In the genomic region with DNA sequence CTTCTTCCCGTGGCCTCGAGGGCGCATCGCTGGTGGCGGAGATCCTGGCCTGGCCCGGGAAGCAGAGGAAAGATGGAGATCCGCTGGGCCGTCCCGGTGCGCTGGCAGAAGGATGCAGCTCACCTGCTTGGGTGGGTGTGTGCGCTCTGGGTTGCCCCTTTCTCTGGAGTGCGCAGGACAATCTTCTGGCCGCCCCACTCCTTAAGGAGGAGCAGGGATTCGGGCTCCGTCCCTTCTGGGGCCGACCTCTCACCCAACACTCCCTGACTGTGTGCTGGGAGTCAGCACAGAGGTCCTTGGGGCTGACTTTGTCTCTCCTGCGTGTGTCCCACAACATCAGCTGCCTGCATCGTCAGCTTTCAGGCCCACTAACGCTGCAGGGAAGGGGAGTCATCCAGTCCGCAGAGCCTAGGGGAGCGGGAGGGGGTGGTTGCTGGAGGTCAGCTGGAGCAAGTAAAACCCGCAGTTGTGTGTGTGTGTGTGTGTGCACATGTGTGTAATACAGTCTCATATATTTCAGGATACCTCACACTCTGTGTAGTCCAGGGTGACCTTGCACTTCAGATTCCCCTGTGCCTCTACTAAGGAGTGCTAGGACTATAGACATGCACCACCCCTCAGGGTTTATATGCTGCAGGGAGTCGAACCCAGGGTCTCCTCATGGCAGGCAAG, we compare ENCODE assay signal across 8 mouse cellular contexts. TPM values are rescaled to one million over a fixed set of nuclear protein-coding genes. Genes with fewer than 3 reads are reported as not detected.
DNase-seq lines count a peak whose midpoint lies in the region; ATAC-seq and TF ChIP-seq lines count a peak whose summit lies in the region.

No protein-coding gene starts in this region.

- TF ChIP-seq EP300 in liver, embryonic 14.5 days (IDR thresholded peaks at IDR 0.05; ENCODE audit: low read depth), result no peak
- no peak for TF ChIP-seq EP300 in stomach, postnatal 0 days (optimal IDR thresholded peaks at IDR 0.05)

- no peak overlapping the region for H3K9ac ChIP-seq in liver, embryonic 14.5 days (replicated peaks)
- peak overlapping the region; percentile 75 for H3K9ac ChIP-seq in stomach, postnatal 0 days (ENCODE audit: low read length)

- WGBS in thymus, adult 2 months, result 9% methylated on average over 23 of the region's 23 CpGs
- WGBS in liver, embryonic 14.5 days (ENCODE audit: insufficient replicate concordance), result under 1% methylated on average over 23 of the region's 23 CpGs
- WGBS in stomach, postnatal 0 days, result 4% methylated on average over 23 of the region's 23 CpGs

- TF ChIP-seq POLR2A in thymus, adult 2 months (IDR thresholded peaks at IDR 0.05; ENCODE audit: control insufficient read depth, extremely low read depth, insufficient read depth, low read length, poor library complexity), result no peak

- H3K9me3 ChIP-seq in erythroblast, embryonic 14.5 days (ENCODE audit: control insufficient read depth, low read length), result no peaks in the 10 kb centered on the region; the same call in 1 of the 2 replicates
- no peaks in the 10 kb centered on the region for H3K9me3 ChIP-seq in liver, embryonic 14.5 days (ENCODE audit: control insufficient read depth, low read length)
- no peaks in the 10 kb centered on the region for H3K9me3 ChIP-seq in stomach, postnatal 0 days (ENCODE audit: control insufficient read depth, low read length)

- H3K4me2 ChIP-seq in liver, embryonic 14.5 days (ENCODE audit: low read depth), result peak overlapping the region; percentile 62
- peak overlapping the region; percentile 72 for H3K4me2 ChIP-seq in stomach, postnatal 0 days (replicated peaks; ENCODE audit: low read depth)

- H3K4me1 ChIP-seq in erythroblast, embryonic 14.5 days (ENCODE audit: control insufficient read depth), result peaks cover 4% of the 10 kb centered on the region; the same call in 1 of the 2 replicates
- peaks cover 11% of the 10 kb centered on the region for H3K4me1 ChIP-seq in thymus, adult 2 months (replicated peaks; ENCODE audit: control insufficient read depth, insufficient read depth, low read length)
- peaks cover 0 to 5% of the 10 kb centered on the region in 2 experiments; a peak in 2 of 4 replicates for H3K4me1 ChIP-seq in liver, embryonic 14.5 days (replicated peaks; ENCODE audit: control insufficient read depth in 2 of 2, insufficient read depth in 2 of 2, low read length in 1 of 2)
- H3K4me1 ChIP-seq in stomach, postnatal 0 days (replicated peaks; ENCODE audit: control insufficient read depth, insufficient read depth), result peaks cover 3% of the 10 kb centered on the region; the same call in 1 of the 2 replicates

- no peaks in the 10 kb centered on the region for H3K36me3 ChIP-seq in erythroblast, embryonic 14.5 days (ENCODE audit: control insufficient read depth)
- no peaks in the 10 kb centered on the region for H3K36me3 ChIP-seq in thymus, adult 2 months (ENCODE audit: control insufficient read depth, insufficient read depth, low read length)
- no peaks in the 10 kb centered on the region for H3K36me3 ChIP-seq in liver, embryonic 14.5 days (replicated peaks; ENCODE audit: control insufficient read depth, insufficient read depth, low read depth)
- H3K36me3 ChIP-seq in stomach, postnatal 0 days (ENCODE audit: control insufficient read depth, insufficient read depth, low read length), result no peaks in the 10 kb centered on the region

- H3K27ac ChIP-seq in thymus, adult 2 months (ENCODE audit: control insufficient read depth, insufficient read depth, low read length), result peak overlapping the region; percentile 20; the same call in 1 of the 2 replicates
- H3K27ac ChIP-seq in liver, embryonic 14.5 days, result no peak overlapping the region
- H3K27ac ChIP-seq in stomach, postnatal 0 days (replicated peaks), result peak overlapping the region; percentile 82

- DNase-seq in thymus, adult 2 months, result no peak
- DNase-seq in thymus, postnatal 14 days, result no peak
- DNase-seq in liver, embryonic 14.5 days (ENCODE audit: low read depth in 3 of 3, low spot score in 3 of 3), result no peak
- no peak for DNase-seq in stomach, postnatal 0 days (ENCODE audit: low spot score)
- DNase-seq in MN1 (ENCODE audit: low spot score), result no peak
- DNase-seq in gastrocnemius, postnatal 25 days, result no peak

- peak overlapping the region; percentile 27 for H3K4me3 ChIP-seq in erythroblast, embryonic 14.5 days (replicated peaks)
- H3K4me3 ChIP-seq in thymus, adult 2 months (ENCODE audit: control insufficient read depth, insufficient read depth, low read length), result peak overlapping the region; percentile 63
- H3K4me3 ChIP-seq in liver, embryonic 14.5 days (ENCODE audit: insufficient read depth in 1 of 2, low read depth in 2 of 2, low read length in 2 of 2), result peak overlapping the region; percentile 46 to 47
- peak overlapping the region; percentile 54 for H3K4me3 ChIP-seq in stomach, postnatal 0 days (ENCODE audit: low read depth, low read length)

- ATAC-seq in erythroblast, adult 5-6 weeks (replicated peaks; ENCODE audit: low FRiP score, poor library complexity, severe bottlenecking), result no peak
- ATAC-seq in liver, embryonic 14.5 days (ENCODE audit: insufficient read depth), result no peak
- peak; percentile 36 for ATAC-seq in stomach, postnatal 0 days (ENCODE audit: low FRiP score, low TSS enrichment)

- no peak for TF ChIP-seq CTCF in thymus, adult 2 months (IDR thresholded peaks at IDR 0.05; ENCODE audit: borderline replicate concordance, control insufficient read depth, extremely low read depth, insufficient read depth, low read length, poor library complexity)
- no peak for TF ChIP-seq CTCF in liver, embryonic 14.5 days (IDR thresholded peaks at IDR 0.05; ENCODE audit: low read depth)
- TF ChIP-seq CTCF in stomach, postnatal 0 days (IDR thresholded peaks at IDR 0.05; ENCODE audit: low read depth), result no peak

- H3K27me3 ChIP-seq in erythroblast, embryonic 14.5 days (ENCODE audit: control insufficient read depth), result peaks cover 75% of the 10 kb centered on the region
- H3K27me3 ChIP-seq in thymus, adult 2 months (ENCODE audit: control insufficient read depth, insufficient read depth, low read length), result no peaks in the 10 kb centered on the region
- H3K27me3 ChIP-seq in liver, embryonic 14.5 days (ENCODE audit: control insufficient read depth, insufficient read depth, low read length), result peaks cover 38% of the 10 kb centered on the region
- no peaks in the 10 kb centered on the region; the same call in 1 of the 2 replicates for H3K27me3 ChIP-seq in stomach, postnatal 0 days (ENCODE audit: control insufficient read depth, insufficient read depth, low read length)

RNA-seq across cellular contexts. Expression of a gene that starts 0.6 kb away (rescaled TPM):
- polyA plus RNA-seq in erythroblast, embryonic 14.5 days (2012), result 0.02 and 0.03 TPM in 2 replicates
- 0.84 and 4.2 TPM in 2 replicates for total RNA-seq in erythroblast, adult 5-6 weeks (2015; ENCODE audit: low replicate concordance)
- 3.0 and 3.1 TPM in 2 replicates for total RNA-seq in erythroblast, adult 5-6 weeks (2017; ENCODE audit: low replicate concordance)
- 12.1 and 14.7 TPM in 2 replicates for polyA plus RNA-seq in thymus, adult 2 months (2012; rRNA removed)
- polyA plus RNA-seq in liver, embryonic 14.5 days (2012; rRNA removed), result 10.1 and 11.2 TPM in 2 replicates
- polyA plus RNA-seq in liver, embryonic 14.5 days (2014; fragmentation: Nextera tagmentation; extraction: Ambion mirVana), result 5.7 and 6.9 TPM in 2 replicates
- polyA plus RNA-seq in stomach, postnatal 0 days (2015; fragmentation: Nextera tagmentation; extraction: Ambion mirVana), result 4.7 and 5.1 TPM in 2 replicates
- total RNA-seq in gastrocnemius, postnatal 25 days (2021), result 1 to 10 TPM; 1.2 to 1.7 TPM

RNA-seq across cellular contexts. Expression of a gene that starts 57.9 kb away (rescaled TPM):
- polyA plus RNA-seq in erythroblast, embryonic 14.5 days (2012), result 0.03 and 0.07 TPM in 2 replicates
- total RNA-seq in erythroblast, adult 5-6 weeks (2015; ENCODE audit: low replicate concordance), result not detected in 2 replicates
- not detected in 2 replicates for total RNA-seq in erythroblast, adult 5-6 weeks (2017; ENCODE audit: low replicate concordance)
- 27.7 and 60.8 TPM in 2 replicates for polyA plus RNA-seq in thymus, adult 2 months (2012; rRNA removed)
- 0.45 and 0.50 TPM in 2 replicates for polyA plus RNA-seq in liver, embryonic 14.5 days (2012; rRNA removed)
- polyA plus RNA-seq in liver, embryonic 14.5 days (2014; fragmentation: Nextera tagmentation; extraction: Ambion mirVana), result 0.51 and 0.63 TPM in 2 replicates
- polyA plus RNA-seq in stomach, postnatal 0 days (2015; fragmentation: Nextera tagmentation; extraction: Ambion mirVana), result 6.8 and 9.5 TPM in 2 replicates
- total RNA-seq in gastrocnemius, postnatal 25 days (2021), result 10 to 100 TPM in 1 of 2 experiments, 1 to 10 TPM in 1; 9.0 to 10.6 TPM

RNA-seq across cellular contexts. Expression of a gene that starts 58.0 kb away (rescaled TPM):
- polyA plus RNA-seq in erythroblast, embryonic 14.5 days (2012), result 0.48 and 0.69 TPM in 2 replicates
- 32.6 and 41.5 TPM in 2 replicates for total RNA-seq in erythroblast, adult 5-6 weeks (2015; ENCODE audit: low replicate concordance)
- 23.7 and 28.3 TPM in 2 replicates for total RNA-seq in erythroblast, adult 5-6 weeks (2017; ENCODE audit: low replicate concordance)
- 10.6 and 11.8 TPM in 2 replicates for polyA plus RNA-seq in thymus, adult 2 months (2012; rRNA removed)
- polyA plus RNA-seq in liver, embryonic 14.5 days (2012; rRNA removed), result 8.1 and 12.1 TPM in 2 replicates
- 20.0 and 23.8 TPM in 2 replicates for polyA plus RNA-seq in liver, embryonic 14.5 days (2014; fragmentation: Nextera tagmentation; extraction: Ambion mirVana)
- 11.7 and 13.9 TPM in 2 replicates for polyA plus RNA-seq in stomach, postnatal 0 days (2015; fragmentation: Nextera tagmentation; extraction: Ambion mirVana)
- total RNA-seq in gastrocnemius, postnatal 25 days (2021), result 10 to 100 TPM; 24.5 to 25.0 TPM
